Mouse (Mus musculus): Measurements from ENCODE around the gene Fxn. TPM values are rescaled to one million over a fixed set of nuclear protein-coding genes. Genes with fewer than 3 reads are reported as not detected.
A peak's percentile ranks its signal among the peaks of the same experiment; 100 is the strongest.

Fxn gene
- polyA plus RNA-seq, 1 experiment from 2014 or later: 59.6 TPM

DNA sequence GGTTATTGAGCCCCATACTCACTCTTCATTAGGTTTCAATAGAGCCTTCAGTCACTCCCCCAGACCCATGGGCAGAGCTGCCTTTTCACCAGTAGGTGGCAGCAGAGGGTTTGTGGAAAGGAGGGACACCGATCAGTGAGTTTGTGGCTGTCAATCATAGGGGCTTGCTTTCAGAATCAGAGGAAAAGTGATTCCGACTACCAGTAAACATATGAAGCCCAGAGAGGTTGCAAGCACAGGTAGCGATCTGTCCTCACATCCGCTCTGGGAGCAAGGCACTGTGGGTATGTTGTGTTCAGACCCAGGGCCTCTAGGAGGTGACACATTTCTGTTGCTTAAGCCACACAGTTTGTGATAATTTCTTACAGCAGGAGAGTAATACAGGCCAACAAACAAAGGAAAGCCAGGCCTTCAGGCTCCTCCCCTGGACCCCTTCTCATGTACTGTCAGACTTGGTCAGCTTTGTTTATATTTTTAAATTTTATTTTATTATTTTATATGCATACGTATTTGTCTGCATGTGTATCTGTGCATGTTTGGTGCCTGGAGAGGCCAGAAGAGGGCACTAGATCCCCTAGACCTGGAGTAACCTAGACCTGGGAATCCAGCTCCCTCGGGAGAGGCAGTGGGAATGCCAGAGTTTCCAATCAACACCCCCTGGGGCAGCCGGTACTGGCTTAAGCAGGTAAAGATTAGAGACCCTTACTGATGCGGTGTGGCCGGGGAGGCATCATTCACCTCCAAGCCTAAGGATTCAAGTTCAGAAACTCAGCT lies 20.8 kb upstream of the Fxn start:
- H3K4me2 ChIP-seq: peak overlapping the region; percentile 65
- peak overlapping the region; percentile 40 for H3K4me3 ChIP-seq
- H3K4me1 ChIP-seq (replicated peaks): peaks cover 28% of the 10 kb centered on the region
- ATAC-seq (ENCODE audit: insufficient number of reproducible peaks, low FRiP score): peak; percentile 79
- 8% methylated on average over 9 of the region's 9 CpGs for WGBS
- H3K36me3 ChIP-seq: no peaks in the 10 kb centered on the region
- H3K9ac ChIP-seq: 0 out of 2 replicates have a peak overlapping the region, but pooled peaks have one; percentile 26
- H3K9me3 ChIP-seq (replicated peaks): no peaks in the 10 kb centered on the region; the same call in 1 of the 2 replicates
- H3K27me3 ChIP-seq (replicated peaks): no peaks in the 10 kb centered on the region
- no peak overlapping the region for H3K27ac ChIP-seq (ENCODE audit: poor library complexity, severe bottlenecking)

DNA sequence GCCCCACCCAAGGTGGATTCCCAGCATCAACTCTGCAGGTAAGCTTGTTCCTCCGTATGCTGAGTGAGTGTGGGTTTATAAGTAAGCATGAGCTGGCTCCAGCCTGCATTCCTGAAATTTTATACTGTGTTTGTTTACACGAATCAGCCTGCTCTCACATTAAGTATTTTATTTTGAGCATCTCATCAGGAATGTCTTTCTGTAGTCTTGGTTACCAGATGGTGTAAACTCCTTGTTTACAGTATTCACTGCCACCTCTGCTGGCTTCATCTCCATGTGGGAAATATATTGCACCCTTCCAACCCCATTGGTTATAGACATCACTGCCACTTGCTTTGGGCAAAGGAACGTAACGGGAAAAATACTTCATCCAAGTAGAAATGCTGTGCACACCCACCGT lies 13.1 kb upstream of the Fxn start:
- Histone ChIP-seq H3K36me3 (0 out of 2 replicates have a peak, but pooled peaks cover 2% of the 10 kb centered on the region), H3K4me2 (no peak overlapping the region), H3K27ac (ENCODE audit: poor library complexity, severe bottlenecking) (no peak overlapping the region), H3K27me3 (replicated peaks) (no peaks in the 10 kb centered on the region), H3K9ac (no peak overlapping the region), H3K4me1 (replicated peaks) (peaks cover 5% of the 10 kb centered on the region; the same call in 1 of the 2 replicates), H3K9me3 (replicated peaks) (no peaks in the 10 kb centered on the region), H3K4me3 (no peak overlapping the region)
- no peak for ATAC-seq (ENCODE audit: insufficient number of reproducible peaks, low FRiP score)
- 74% methylated on average over 5 of the region's 5 CpGs for WGBS

DNA sequence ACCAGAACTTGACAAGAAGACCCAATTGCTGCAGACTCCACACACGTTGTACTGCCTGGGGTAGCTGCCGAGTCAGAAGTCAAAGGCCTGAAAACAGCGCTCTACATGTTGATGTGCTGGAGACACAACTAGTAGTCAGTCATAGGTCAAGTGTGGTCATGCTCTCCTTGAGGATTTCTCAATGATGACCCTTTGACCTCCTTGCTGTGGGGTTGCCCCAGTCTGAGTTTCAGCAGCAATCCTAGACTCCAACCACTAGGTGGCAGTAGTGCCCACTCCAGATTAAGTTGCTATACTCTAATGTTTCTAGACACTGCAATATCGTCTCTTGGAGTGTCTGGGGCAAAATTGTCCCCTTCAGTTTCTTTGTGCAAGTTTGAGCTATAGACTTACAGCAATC lies 3.8 kb upstream of the Fxn start:
- H3K27ac ChIP-seq (ENCODE audit: poor library complexity, severe bottlenecking): no peak overlapping the region

GRCm38 (mm10) chr19:24281288-24281980 lies 1.0 kb upstream of the Fxn start:
- H3K9me3 ChIP-seq (replicated peaks): no peaks in the 10 kb centered on the region
- peak overlapping the region; percentile 83 for H3K4me2 ChIP-seq
- no peak overlapping the region for H3K27ac ChIP-seq (ENCODE audit: poor library complexity, severe bottlenecking)
- peaks cover 6% of the 10 kb centered on the region for H3K4me1 ChIP-seq (replicated peaks)
- H3K4me3 ChIP-seq: no peak overlapping the region
- WGBS: 60% methylated on average over 7 of the region's 7 CpGs
- no peak overlapping the region for H3K9ac ChIP-seq
- H3K27me3 ChIP-seq (replicated peaks): no peaks in the 10 kb centered on the region
- H3K36me3 ChIP-seq: peaks cover 6% of the 10 kb centered on the region
- no peak for ATAC-seq (ENCODE audit: insufficient number of reproducible peaks, low FRiP score)

More for the DNA sequence above, 3.8 kb upstream of the Fxn start:
- no peak overlapping the region for H3K9ac ChIP-seq
- H3K27me3 ChIP-seq (replicated peaks): no peaks in the 10 kb centered on the region
- no peaks in the 10 kb centered on the region for H3K9me3 ChIP-seq (replicated peaks)
- 50% methylated on average over 4 of the region's 4 CpGs for WGBS
- H3K4me3 ChIP-seq: no peak overlapping the region
- no peaks in the 10 kb centered on the region for H3K36me3 ChIP-seq
- H3K4me2 ChIP-seq: no peak overlapping the region
- peaks cover under 1% of the 10 kb centered on the region for H3K4me1 ChIP-seq (replicated peaks)
- ATAC-seq (ENCODE audit: insufficient number of reproducible peaks, low FRiP score): no peak

DNA sequence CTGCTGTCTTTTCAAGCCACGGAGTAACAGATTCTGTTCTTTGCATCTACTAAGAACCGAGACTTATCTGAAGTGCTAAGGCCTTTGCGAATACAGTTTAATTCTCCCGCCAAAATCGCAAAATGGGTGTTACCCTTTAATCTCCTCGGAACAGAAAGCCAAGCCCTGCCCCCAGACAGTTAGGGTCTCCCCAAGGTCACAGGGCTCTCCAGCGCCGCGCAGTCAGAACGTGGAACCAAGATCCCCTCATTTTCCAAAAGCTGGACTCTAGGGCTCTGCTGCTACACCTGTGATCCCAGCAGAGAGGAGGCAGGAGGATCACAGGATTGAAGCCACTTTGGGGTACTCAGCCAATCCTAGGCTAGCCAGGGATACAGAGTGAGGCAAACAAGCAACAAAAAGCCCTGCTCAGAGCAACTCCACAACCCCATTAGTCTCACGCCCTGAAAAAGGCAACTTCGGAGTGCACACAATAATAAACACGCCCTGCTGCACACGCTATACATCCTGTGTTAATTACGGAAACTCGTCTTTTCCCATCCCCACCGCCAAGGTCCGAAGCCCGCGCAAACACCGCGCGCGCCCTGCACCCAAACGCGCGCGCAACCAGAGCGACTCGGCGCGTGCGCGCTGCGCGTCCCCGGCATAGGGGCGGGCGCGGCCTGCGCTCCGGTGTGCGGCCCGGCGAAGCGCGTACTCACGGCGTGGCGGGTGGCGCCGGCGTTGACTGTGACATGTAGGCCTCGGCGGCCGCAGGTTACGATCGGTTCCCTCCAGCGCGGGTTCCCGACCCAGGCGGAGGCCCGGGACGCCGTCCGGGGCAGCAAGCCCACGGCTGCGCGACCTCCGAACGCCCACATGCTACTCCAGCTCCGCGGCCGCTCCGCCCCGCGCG lies 452 bp downstream of the Fxn start:
- H3K4me2 ChIP-seq: peak overlapping the region; percentile 83
- peak; percentile 75 for ATAC-seq (ENCODE audit: insufficient number of reproducible peaks, low FRiP score)

DNA sequence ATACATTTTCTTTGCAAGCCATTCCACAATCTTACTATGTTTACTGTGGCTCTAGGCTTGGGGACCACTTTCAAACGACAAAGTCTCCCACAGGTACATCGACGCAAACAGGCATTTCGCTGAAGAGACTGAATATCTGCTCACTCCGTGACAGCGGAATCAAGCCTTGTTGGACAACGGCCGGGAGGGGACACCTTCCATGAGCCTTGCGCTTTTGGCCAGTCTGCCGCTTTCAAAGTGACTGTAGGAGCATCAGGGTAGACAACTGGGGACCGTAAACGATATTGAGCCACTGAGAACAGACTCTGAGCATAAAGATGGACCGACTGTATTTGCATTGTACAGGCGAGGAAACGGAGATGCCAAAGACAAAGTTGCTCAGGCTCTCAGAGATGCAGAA lies 1.5 kb downstream of the Fxn start:
- no peak for ATAC-seq (ENCODE audit: insufficient number of reproducible peaks, low FRiP score)
- H3K4me3 ChIP-seq: peak overlapping the region; percentile 73
- WGBS: 89% methylated on average over 15 of the region's 15 CpGs
- H3K36me3 ChIP-seq: peaks cover 19% of the 10 kb centered on the region
- peak overlapping the region; percentile 43; the same call in 1 of the 2 replicates for H3K27ac ChIP-seq (ENCODE audit: poor library complexity, severe bottlenecking)
- peaks cover 6% of the 10 kb centered on the region for H3K4me1 ChIP-seq (replicated peaks)
- peak overlapping the region; percentile 83 for H3K4me2 ChIP-seq
- H3K9ac ChIP-seq: peak overlapping the region; percentile 85
- no peaks in the 10 kb centered on the region for H3K9me3 ChIP-seq (replicated peaks)
- no peaks in the 10 kb centered on the region for H3K27me3 ChIP-seq (replicated peaks)

More for the DNA sequence above, 452 bp downstream of the Fxn start:
- Histone ChIP-seq H3K9ac (peak overlapping the region; percentile 85), H3K9me3 (replicated peaks) (no peaks in the 10 kb centered on the region), H3K36me3 (peaks cover 19% of the 10 kb centered on the region), H3K27me3 (replicated peaks) (no peaks in the 10 kb centered on the region), H3K4me1 (replicated peaks) (peaks cover 6% of the 10 kb centered on the region), H3K4me3 (peak overlapping the region; percentile 73), H3K27ac (ENCODE audit: poor library complexity, severe bottlenecking) (peak overlapping the region; percentile 91)
- under 1% methylated on average over 69 of the region's 78 CpGs for WGBS

GRCm38 (mm10) chr19:24274281-24274680 lies 6.1 kb downstream of the Fxn start:
- 54% methylated on average over 3 of the region's 3 CpGs for WGBS
- Histone ChIP-seq H3K27me3 (replicated peaks) (no peaks in the 10 kb centered on the region), H3K4me2 (no peak overlapping the region), H3K4me3 (no peak overlapping the region), H3K9ac (no peak overlapping the region), H3K4me1 (replicated peaks) (peaks cover 11% of the 10 kb centered on the region), H3K27ac (ENCODE audit: poor library complexity, severe bottlenecking) (no peak overlapping the region), H3K36me3 (peaks cover 28% of the 10 kb centered on the region), H3K9me3 (replicated peaks) (no peaks in the 10 kb centered on the region)
- ATAC-seq (ENCODE audit: insufficient number of reproducible peaks, low FRiP score): no peak

- Histone ChIP-seq H3K36me3 (peaks cover 47% of the 10 kb centered on the region), H3K27ac (ENCODE audit: poor library complexity, severe bottlenecking) (no peak overlapping the region), H3K4me1 (replicated peaks) (0 out of 2 replicates have a peak, but pooled peaks cover 5% of the 10 kb centered on the region), H3K9me3 (replicated peaks) (no peaks in the 10 kb centered on the region), H3K4me3 (no peak overlapping the region), H3K4me2 (peak overlapping the region; percentile 53), H3K9ac (no peak overlapping the region), H3K27me3 (replicated peaks) (no peaks in the 10 kb centered on the region)
- peak; percentile 65; the same call in 1 of the 2 replicates for ATAC-seq (ENCODE audit: insufficient number of reproducible peaks, low FRiP score)
- 44% methylated on average over 16 of the region's 16 CpGs for WGBS
Observed at GRCm38 (mm10) chr19:24271746-24272426, 8.5 kb downstream of the Fxn start.

DNA sequence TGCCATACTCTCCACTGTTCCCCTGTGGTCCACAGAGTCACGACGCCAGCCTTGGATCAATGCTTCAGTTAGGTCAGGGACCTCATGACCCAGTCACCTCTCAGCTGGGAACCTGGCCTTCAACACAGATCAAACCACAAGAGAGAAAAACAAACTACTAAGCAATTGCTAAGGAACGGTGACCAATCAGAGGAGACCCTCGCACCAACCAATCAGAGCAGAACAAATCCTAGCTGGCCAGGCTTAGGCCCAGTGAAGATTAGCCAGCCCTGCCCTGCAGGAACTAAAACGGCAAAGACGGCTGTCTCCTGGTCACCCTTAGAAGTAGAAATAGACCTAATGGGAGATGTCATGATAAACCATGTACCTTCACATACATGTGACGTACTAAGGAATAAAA lies 9.1 kb downstream of the Fxn start:
- Histone ChIP-seq H3K9ac (no peak overlapping the region), H3K4me1 (replicated peaks) (0 out of 2 replicates have a peak, but pooled peaks cover 5% of the 10 kb centered on the region), H3K4me3 (no peak overlapping the region), H3K36me3 (peaks cover 45% of the 10 kb centered on the region), H3K27me3 (replicated peaks) (no peaks in the 10 kb centered on the region), H3K9me3 (replicated peaks) (no peaks in the 10 kb centered on the region), H3K4me2 (peak overlapping the region; percentile 53), H3K27ac (ENCODE audit: poor library complexity, severe bottlenecking) (no peak overlapping the region)
- peak; percentile 64; the same call in 1 of the 2 replicates for ATAC-seq (ENCODE audit: insufficient number of reproducible peaks, low FRiP score)
- 44% methylated on average over 7 of the region's 7 CpGs for WGBS

- Histone ChIP-seq H3K4me3 (no peak overlapping the region), H3K9me3 (replicated peaks) (no peaks in the 10 kb centered on the region), H3K9ac (no peak overlapping the region), H3K4me1 (replicated peaks) (0 out of 2 replicates have a peak, but pooled peaks cover 5% of the 10 kb centered on the region), H3K27me3 (replicated peaks) (no peaks in the 10 kb centered on the region), H3K27ac (ENCODE audit: poor library complexity, severe bottlenecking) (no peak overlapping the region), H3K4me2 (no peak overlapping the region), H3K36me3 (peaks cover 57% of the 10 kb centered on the region)
- WGBS: 84% methylated on average over 4 of the region's 4 CpGs
- ATAC-seq (ENCODE audit: insufficient number of reproducible peaks, low FRiP score): no peak
Observed at GRCm38 (mm10) chr19:24268531-24268930, 11.9 kb downstream of the Fxn start.
